Mouse (Mus musculus) heart, adult 2 months (tissue): ENCODE measurements around the gene Nfatc2.

Source experiments
- CTCF ChIP-seq: fragments of 200-600 bp; IDR thresholded peaks from 2 replicates; pipeline ENCODE4 v1.8.1; 2022; ENCODE audit warnings: antibody characterized with exemption, mild to moderate bottlenecking, moderate library complexity
- POLR2A ChIP-seq: fragments of 200-500 bp; IDR thresholded peaks from 2 replicates; pipeline ENCODE4 v1.6.1; 2011; ENCODE audit warnings: mild to moderate bottlenecking, low read depth, low read length, control low read depth; ENCODE audit not compliant: insufficient read depth

DNA sequence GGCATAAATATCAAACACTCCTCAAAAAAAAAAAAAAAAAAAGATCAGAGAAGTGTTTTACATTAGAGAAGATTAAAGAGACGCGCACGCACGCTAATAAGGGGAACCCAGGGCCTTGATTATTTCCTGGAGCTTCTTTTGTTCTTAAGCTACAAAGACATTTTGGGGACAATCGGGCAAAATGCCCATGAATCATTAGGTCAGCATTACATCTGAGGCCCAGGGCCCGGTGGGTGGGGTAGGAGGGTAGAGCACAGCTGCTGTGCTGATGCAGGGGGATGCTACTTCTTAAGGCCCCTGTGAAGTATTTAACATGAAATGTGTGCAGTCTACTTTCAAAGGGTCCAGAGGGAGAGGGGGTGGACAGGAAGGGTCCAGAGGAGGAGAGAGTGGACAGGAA lies 43.4 kb upstream of the Nfatc2 start:
- TF ChIP-seq CTCF (no peak), POLR2A (no peak)
